Mouse (Mus musculus) lung, postnatal 0 days (tissue): ENCODE data around the gene Slc4a11. TPM values are rescaled to one million over a fixed set of nuclear protein-coding genes. Genes with fewer than 3 reads are reported as not detected.

Source experiments
- ATAC-seq: fragments of 200-750 bp; cut with Nextera tagmentation; 2 replicates; pipeline ENCODE4 v1.8.0; 2017; ENCODE audit warnings: moderate library complexity
- DNase-seq: peaks from one replicate; pipeline ENCODE4 v3.0.0-alpha.2; 2016; ENCODE audit warnings: low spot score
- H3K27ac ChIP-seq: fragments of 300-500 bp; sonication (generic); 2 replicates; pipeline ENCODE4 v1.5.1; 2014; ENCODE audit warnings: antibody characterized with exemption, mild to moderate bottlenecking, low read length, mixed read lengths
- H3K27me3 ChIP-seq: fragments of 300-500 bp; sonication (generic); replicated peaks from 2 replicates; pipeline ENCODE4 v1.6.1; 2014; ENCODE audit warnings: low read length, mixed read lengths; ENCODE audit not compliant: insufficient read depth
- H3K36me3 ChIP-seq: fragments of 300-500 bp; sonication (generic); 2 replicates; pipeline ENCODE4 v1.6.1; 2014; ENCODE audit warnings: low read length, mixed read lengths; ENCODE audit not compliant: insufficient read depth
- H3K4me1 ChIP-seq: fragments of 300-500 bp; sonication (generic); 2 replicates; pipeline ENCODE4 v1.6.1; 2014; ENCODE audit warnings: antibody characterized with exemption, low read depth, low read length, mixed read lengths; ENCODE audit not compliant: insufficient read depth
- H3K4me2 ChIP-seq: fragments of 300-500 bp; sonication (generic); replicated peaks from 2 replicates; pipeline ENCODE4 v1.6.1; 2014; ENCODE audit warnings: low read depth, mild to moderate bottlenecking, low read length, moderate library complexity, mixed read lengths
- H3K4me3 ChIP-seq: fragments of 300-500 bp; sonication (generic); 2 replicates; pipeline ENCODE4 v1.5.1; 2014; ENCODE audit warnings: low read depth, low read length
- H3K9ac ChIP-seq: fragments of 300-500 bp; sonication (generic); replicated peaks from 2 replicates; pipeline ENCODE4 v1.6.1; 2014; ENCODE audit warnings: low read depth, mild to moderate bottlenecking
- H3K9me3 ChIP-seq: fragments of 300-500 bp; sonication (generic); 2 replicates; pipeline ENCODE4 v1.6.1; 2016; ENCODE audit warnings: low read length, mixed read lengths
- CTCF ChIP-seq: IDR thresholded peaks from 2 replicates; pipeline ENCODE4 v1.5.1; 2016; ENCODE audit warnings: antibody characterized with exemption, mild to moderate bottlenecking
- EP300 ChIP-seq: IDR thresholded peaks from 2 replicates; pipeline ENCODE4 v1.6.1; 2016; ENCODE audit warnings: antibody characterized with exemption, mild to moderate bottlenecking, control low read depth
- WGBS: fragments of 180-500 bp; shearing (Covaris S2); extraction: QIAGEN DNeasy Blood & Tissue Kit; methylation state at CpG from one replicate; pipeline ENCODE4 v1.1.7; 2014; 5-methylcytosine and 5-hydroxymethylcytosine counted together
- polyA plus RNA-seq: library from polyadenylated mRNA; unstranded; fragments of >200 nt; fragmentation: Nextera tagmentation; extraction: Ambion mirVana; gene quantifications from 2 replicates; pipeline ENCODE4 v1.2.1, GENCODE M21; 2015

The Slc4a11 gene
- polyA plus RNA-seq, 1 experiment from 2014 or later, result 0.37 TPM

GRCm38 (mm10) chr2:130706602-130707001, 9.3 kb upstream of the Slc4a11 start:
- H3K27me3 ChIP-seq, result no peaks in the 10 kb centered on the region
- no peak overlapping the region for H3K4me2 ChIP-seq
- no peaks in the 10 kb centered on the region for H3K4me1 ChIP-seq
- peaks cover 11% of the 10 kb centered on the region; the same call in 1 of the 2 replicates for H3K36me3 ChIP-seq
- TF ChIP-seq EP300, result no peak
- no peak for TF ChIP-seq CTCF
- H3K4me3 ChIP-seq, result no peak overlapping the region
- WGBS, result 59% methylated on average over 4 of the region's 4 CpGs
- H3K27ac ChIP-seq, result no peak overlapping the region
- ATAC-seq (no peak), DNase-seq (no peak)
- no peak overlapping the region for H3K9ac ChIP-seq
- no peaks in the 10 kb centered on the region for H3K9me3 ChIP-seq

DNA sequence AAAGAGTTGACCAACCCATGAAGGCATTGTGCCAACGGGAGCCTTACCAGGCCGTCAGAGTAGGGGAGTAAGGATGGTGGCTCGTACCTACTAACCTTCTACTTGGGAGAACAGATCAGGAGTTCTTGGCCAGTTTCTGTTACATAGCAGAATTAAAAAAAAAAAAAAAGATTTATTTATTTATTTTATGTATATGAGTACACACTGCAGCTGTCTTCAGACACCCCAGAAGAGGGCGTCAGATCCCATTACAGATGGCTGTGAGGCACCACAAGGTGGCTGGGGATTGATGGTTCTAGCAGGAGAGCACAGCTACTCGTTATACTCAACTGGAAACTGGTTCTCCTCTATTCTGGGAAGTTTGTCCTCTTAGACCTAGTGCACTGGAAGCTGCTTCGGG, 7.9 kb upstream of the Slc4a11 start:
- no peaks in the 10 kb centered on the region for H3K4me1 ChIP-seq
- no peak overlapping the region for H3K9ac ChIP-seq
- no peaks in the 10 kb centered on the region for H3K9me3 ChIP-seq
- no peak for DNase-seq
- H3K27me3 ChIP-seq, result no peaks in the 10 kb centered on the region
- H3K27ac ChIP-seq, result no peak overlapping the region
- no peak overlapping the region for H3K4me3 ChIP-seq
- TF ChIP-seq EP300 (no peak), CTCF (no peak; the same call in 1 of the 2 replicates)
- no peak for ATAC-seq
- peaks cover 7% of the 10 kb centered on the region; the same call in 1 of the 2 replicates for H3K36me3 ChIP-seq
- WGBS, result 63% methylated on average over 6 of the region's 6 CpGs
- H3K4me2 ChIP-seq, result no peak overlapping the region

GRCm38 (mm10) chr2:130704040-130705001, 7.0 kb upstream of the Slc4a11 start:
- Histone ChIP-seq H3K4me1 (no peaks in the 10 kb centered on the region), H3K27me3 (no peaks in the 10 kb centered on the region), H3K4me2 (no peak overlapping the region), H3K4me3 (no peak overlapping the region), H3K9me3 (no peaks in the 10 kb centered on the region), H3K27ac (no peak overlapping the region), H3K9ac (no peak overlapping the region), H3K36me3 (0 out of 2 replicates have a peak, but pooled peaks cover 7% of the 10 kb centered on the region)
- no peak for ATAC-seq
- TF ChIP-seq CTCF (no peak), EP300 (no peak)
- DNase-seq, result no peak
- WGBS, result 55% methylated on average over 9 of the region's 9 CpGs

DNA sequence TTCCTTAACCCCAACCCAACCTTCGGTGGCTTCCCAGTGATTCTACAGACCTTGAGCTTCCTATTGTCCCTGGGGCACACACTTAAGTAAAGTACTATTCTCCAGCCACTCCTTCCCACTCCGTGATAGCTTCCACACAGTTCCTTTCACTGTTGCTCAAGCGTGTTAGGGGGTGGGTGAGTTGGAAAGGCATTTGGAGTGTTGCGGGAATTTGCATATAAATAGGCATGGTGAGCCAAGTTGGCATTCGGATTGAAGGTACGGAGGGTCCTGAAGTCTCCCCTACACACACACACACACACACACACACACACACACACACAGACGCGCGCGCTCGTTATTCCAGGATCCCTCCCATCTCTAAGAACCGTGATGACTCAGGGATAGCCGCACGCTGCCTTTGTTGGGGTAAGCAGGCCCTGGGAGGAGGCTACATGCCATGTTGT, 525 bp upstream of the Slc4a11 start:
- DNase-seq (peak; percentile 28), ATAC-seq (peak; percentile 52)
- H3K4me3 ChIP-seq, result peak overlapping the region; percentile 46
- H3K9ac ChIP-seq, result no peak overlapping the region
- 4% methylated on average over 11 of the region's 14 CpGs for WGBS
- no peak overlapping the region for H3K27ac ChIP-seq
- H3K4me2 ChIP-seq, result peak overlapping the region; percentile 98
- peaks cover 6% of the 10 kb centered on the region for H3K4me1 ChIP-seq
- H3K36me3 ChIP-seq, result no peaks in the 10 kb centered on the region
- no peaks in the 10 kb centered on the region for H3K9me3 ChIP-seq
- TF ChIP-seq CTCF, result no peak
- TF ChIP-seq EP300, result no peak
- H3K27me3 ChIP-seq, result peaks cover 12% of the 10 kb centered on the region; the same call in 1 of the 2 replicates

GRCm38 (mm10) chr2:130696700-130697152, 593 bp downstream of the Slc4a11 start:
- peak overlapping the region; percentile 46 for H3K4me3 ChIP-seq
- H3K36me3 ChIP-seq, result no peaks in the 10 kb centered on the region
- peak overlapping the region; percentile 34; the same call in 1 of the 2 replicates for H3K9ac ChIP-seq
- DNase-seq (peak; percentile 54), ATAC-seq (peak; percentile 61)
- no peak overlapping the region for H3K27ac ChIP-seq
- peaks cover 6% of the 10 kb centered on the region for H3K4me1 ChIP-seq
- H3K27me3 ChIP-seq, result peaks cover 12% of the 10 kb centered on the region; the same call in 1 of the 2 replicates
- WGBS, result 1% methylated on average over 31 of the region's 31 CpGs
- no peak for TF ChIP-seq EP300
- TF ChIP-seq CTCF, result no peak
- no peaks in the 10 kb centered on the region for H3K9me3 ChIP-seq
- peak overlapping the region; percentile 98 for H3K4me2 ChIP-seq

GRCm38 (mm10) chr2:130693563-130693962, 3.8 kb downstream of the Slc4a11 start:
- H3K27me3 ChIP-seq, result peaks cover 7% of the 10 kb centered on the region; the same call in 1 of the 2 replicates
- H3K36me3 ChIP-seq, result no peaks in the 10 kb centered on the region
- peaks cover 6% of the 10 kb centered on the region for H3K4me1 ChIP-seq
- ATAC-seq (no peak), DNase-seq (no peak)
- TF ChIP-seq EP300 (no peak), CTCF (no peak)
- H3K4me3 ChIP-seq, result no peak overlapping the region
- no peaks in the 10 kb centered on the region for H3K9me3 ChIP-seq
- 31% methylated on average over 3 of the region's 3 CpGs for WGBS
- H3K4me2 ChIP-seq, result no peak overlapping the region
- H3K9ac ChIP-seq, result no peak overlapping the region
- no peak overlapping the region for H3K27ac ChIP-seq
